Mouse (Mus musculus) CH12.LX (cell line): Measurements from ENCODE around the gene Shroom1. TPM values are rescaled to one million over a fixed set of nuclear protein-coding genes. Genes with fewer than 3 reads are reported as not detected.

Experiments
- DNase-seq: peaks from one replicate; pipeline ENCODE4 v3.0.0-alpha.2; 2013; ENCODE audit errors: extremely low read depth
- H3K27ac ChIP-seq: 2 replicates; pipeline ENCODE4 v1.5.1; 2012; ENCODE audit warnings: low read depth, mild to moderate bottlenecking, control low read depth, moderate library complexity; ENCODE audit not compliant: insufficient read depth
- H3K27me3 ChIP-seq: replicated peaks from 2 replicates; pipeline ENCODE3; 2012; ENCODE audit warnings: inconsistent platforms
- H3K36me3 ChIP-seq, 2 experiments: replicated peaks in 1 of 2; 2 replicates each; pipeline versions ENCODE3 to v1.6.1; 2012; ENCODE audit warnings: inconsistent platforms in 1 of 2, low read length in 1 of 2, mild to moderate bottlenecking in 1 of 2, mixed read lengths in 1 of 2, moderate library complexity in 1 of 2; ENCODE audit not compliant: control insufficient read depth in 1 of 2, insufficient read depth in 1 of 2
- H3K4me1 ChIP-seq, 2 experiments: 2 replicates each; pipeline ENCODE4 v1.6.1; 2012; ENCODE audit warnings: inconsistent platforms in 1 of 2, moderate library complexity in 1 of 2; ENCODE audit not compliant: insufficient read depth in 2 of 2, control insufficient read depth in 1 of 2
- H3K4me2 ChIP-seq: 2 replicates; pipeline ENCODE4 v1.6.1; 2012; ENCODE audit warnings: low read depth, mild to moderate bottlenecking, control low read depth; ENCODE audit not compliant: poor library complexity, insufficient read depth, severe bottlenecking
- H3K4me3 ChIP-seq, 3 experiments: fragments of 150-350 bp in 1 of 3; sonication (generic) in 1 of 3; replicated peaks in 1 of 3; 2 replicates each; pipeline versions ENCODE3 to v1.5.1; 2011 to 2012; ENCODE audit warnings: low read depth in 2 of 3, low read length in 2 of 3, mild to moderate bottlenecking in 2 of 3, moderate library complexity in 2 of 3, control low read depth in 1 of 3, improper control_type of control experiment in 1 of 3, inconsistent platforms in 1 of 3, mixed read lengths in 1 of 3; ENCODE audit not compliant: poor library complexity in 1 of 3
- H3K79me2 ChIP-seq: replicated peaks from 2 replicates; pipeline ENCODE4 v1.6.1; 2012; ENCODE audit warnings: mild to moderate bottlenecking, moderate library complexity; ENCODE audit not compliant: control insufficient read depth, poor library complexity, insufficient read depth, severe bottlenecking; ENCODE audit errors: extremely low read depth
- H3K9ac ChIP-seq: 2 replicates; pipeline ENCODE4 v1.6.1; 2012; ENCODE audit warnings: low read depth, mild to moderate bottlenecking, control low read depth, moderate library complexity; ENCODE audit not compliant: insufficient read depth
- H3K9me3 ChIP-seq: replicated peaks from 2 replicates; pipeline ENCODE3; 2012; ENCODE audit warnings: low read length, inconsistent platforms, mixed read lengths
- BHLHE40 ChIP-seq: IDR thresholded peaks from 2 replicates; pipeline ENCODE4 v1.6.1; 2011; ENCODE audit warnings: mild to moderate bottlenecking, low read depth, low read length, improper control_type of control experiment
- CHD1 ChIP-seq: IDR thresholded peaks from 2 replicates; pipeline ENCODE4 v1.6.1; 2012; ENCODE audit warnings: low read depth, low read length, improper control_type of control experiment, inconsistent platforms
- CHD2 ChIP-seq: IDR thresholded peaks from 2 replicates; pipeline ENCODE4 v1.6.1; 2011; ENCODE audit warnings: low read length, improper control_type of control experiment
- CTCF ChIP-seq, 2 experiments: IDR thresholded peaks in 1 of 2; conservative IDR thresholded peaks in 1 of 2; 2 replicates each; pipeline ENCODE4 v1.5.1; 2011 to 2012; ENCODE audit warnings: low read depth in 2 of 2, low read length in 2 of 2, improper control_type of control experiment in 1 of 2, inconsistent platforms in 1 of 2, mild to moderate bottlenecking in 1 of 2, moderate library complexity in 1 of 2
- E2F4 ChIP-seq: IDR thresholded peaks from 2 replicates; pipeline ENCODE4 v1.6.1; 2011; ENCODE audit warnings: low read depth, low read length, improper control_type of control experiment; ENCODE audit not compliant: insufficient replicate concordance
- ELF1 ChIP-seq: IDR thresholded peaks from 2 replicates; pipeline ENCODE4 v1.6.1; 2014; ENCODE audit warnings: low read depth, mild to moderate bottlenecking, inconsistent platforms, low read length, improper control_type of control experiment
- ETS1 ChIP-seq: conservative IDR thresholded peaks from 2 replicates; pipeline ENCODE4 v1.6.1; 2012; ENCODE audit warnings: low read depth, mild to moderate bottlenecking, inconsistent platforms, low read length, improper control_type of control experiment, moderate library complexity
- HCFC1 ChIP-seq: IDR thresholded peaks from 2 replicates; pipeline ENCODE4 v1.6.1; 2012; ENCODE audit warnings: low read depth, mild to moderate bottlenecking, inconsistent platforms, low read length, improper control_type of control experiment
- KAT2A ChIP-seq: IDR thresholded peaks from 2 replicates; pipeline ENCODE4 v1.6.1; 2012; ENCODE audit warnings: low read length, improper control_type of control experiment, inconsistent platforms; ENCODE audit not compliant: insufficient replicate concordance
- MAFK ChIP-seq: IDR thresholded peaks from 2 replicates; pipeline ENCODE4 v1.6.1; 2011; ENCODE audit warnings: low read length, improper control_type of control experiment; ENCODE audit not compliant: insufficient replicate concordance
- MAX ChIP-seq: IDR thresholded peaks from 2 replicates; pipeline ENCODE4 v1.6.1; 2011; ENCODE audit warnings: low read length, improper control_type of control experiment
- MXI1 ChIP-seq: IDR thresholded peaks from 2 replicates; pipeline ENCODE4 v1.6.1; 2011; ENCODE audit warnings: mild to moderate bottlenecking, low read depth, low read length, improper control_type of control experiment
- MYC ChIP-seq: IDR thresholded peaks from 2 replicates; pipeline ENCODE4 v1.6.1; 2011; ENCODE audit warnings: low read depth, mild to moderate bottlenecking, improper control_type of control experiment, low read length
- NRF1 ChIP-seq: IDR thresholded peaks from 2 replicates; pipeline ENCODE4 v1.6.1; 2014; ENCODE audit warnings: low read depth, mild to moderate bottlenecking, inconsistent platforms, low read length, improper control_type of control experiment, moderate library complexity
- PAX5 ChIP-seq: IDR thresholded peaks from 2 replicates; pipeline ENCODE4 v1.6.1; 2012; ENCODE audit warnings: low read length, inconsistent platforms, mixed read lengths
- POLR2A ChIP-seq: IDR thresholded peaks from 2 replicates; pipeline ENCODE4 v1.6.1; 2011; ENCODE audit warnings: low read depth, mild to moderate bottlenecking, improper control_type of control experiment, low read length
- POLR2AphosphoS2 ChIP-seq: IDR thresholded peaks from 2 replicates; pipeline ENCODE4 v1.6.1; 2011; ENCODE audit warnings: low read depth, low read length, improper control_type of control experiment
- SMC3 ChIP-seq: IDR thresholded peaks from 2 replicates; pipeline ENCODE4 v1.6.1; 2011; ENCODE audit warnings: low read depth, low read length, improper control_type of control experiment
- TBP ChIP-seq: conservative IDR thresholded peaks from 2 replicates; pipeline ENCODE4 v1.6.1; 2011; ENCODE audit warnings: low read depth, low read length, improper control_type of control experiment
- UBTF ChIP-seq: IDR thresholded peaks from 2 replicates; pipeline ENCODE4 v1.6.1; 2012; ENCODE audit warnings: low read depth, mild to moderate bottlenecking, inconsistent platforms, low read length, improper control_type of control experiment, moderate library complexity
- USF1 ChIP-seq: IDR thresholded peaks from 2 replicates; pipeline ENCODE4 v1.6.1; 2014; ENCODE audit warnings: low read depth, mild to moderate bottlenecking, inconsistent platforms, low read length, improper control_type of control experiment
- USF2 ChIP-seq: conservative IDR thresholded peaks from 2 replicates; pipeline ENCODE4 v1.6.1; 2011; ENCODE audit warnings: low read depth, low read length, improper control_type of control experiment
- ZMIZ1 ChIP-seq: IDR thresholded peaks from 2 replicates; pipeline ENCODE4 v1.6.1; 2012; ENCODE audit warnings: low read depth, mild to moderate bottlenecking, inconsistent platforms, low read length, improper control_type of control experiment
- ZNF384 ChIP-seq: IDR thresholded peaks from 2 replicates; pipeline ENCODE4 v1.6.1; 2012; ENCODE audit warnings: low read depth, low read length, improper control_type of control experiment, inconsistent platforms
- dilution Hi-C: fragments of 300-500 bp; cut with MboI; formaldehyde crosslinking; loops from 2 replicates; pipeline ENCODE4 v1.14.3; 2020; ENCODE audit warnings: low sequenced_read_pairs; ENCODE audit not compliant: extremely low pct_unique_long_range_greater_than_20kb, extremely low pct_ligation_motif_present
- in situ Hi-C: fragments of 300-500 bp; cut with MboI; formaldehyde crosslinking; loops from 3 replicates; pipeline ENCODE4 v1.14.3; 2019; ENCODE audit warnings: low sequenced_read_pairs, low pct_ligation_motif_present, low pct_unique_long_range_greater_than_20kb, mixed read lengths
- polyA plus RNA-seq: library from polyadenylated mRNA; unstranded; fragments of >175 nt; gene quantifications from 2 replicates; pipeline ENCODE4 v1.2.1, GENCODE M21; 2012; ENCODE audit warnings: low read depth; ENCODE audit not compliant: insufficient read length
- total RNA-seq, 2 experiments: library from RNA; depleted of rRNA; stranded (reverse); fragments of 300-350 nt in 1 of 2; fragments of >200 nt in 1 of 2; gene quantifications; 2 replicates each; pipeline ENCODE4 v1.2.3; 2012 to 2014

The Shroom1 gene
- total and polyA plus RNA-seq, 3 experiments: not detected

GRCm38 (mm10) chr11:53447996-53448395, 9.0 kb upstream of the Shroom1 start:
- no peak overlapping the region for H3K4me3 ChIP-seq
- no peak overlapping the region for H3K27ac ChIP-seq
- H3K4me2 ChIP-seq: no peak overlapping the region
- H3K4me1 ChIP-seq: 0 out of 4 replicates have a peak, but pooled peaks cover 0 to 2% of the 10 kb centered on the region in 2 experiments
- peaks cover 1% of the 10 kb centered on the region for H3K27me3 ChIP-seq
- H3K9me3 ChIP-seq: no peaks in the 10 kb centered on the region
- H3K36me3 ChIP-seq: no peaks in the 10 kb centered on the region
- no peaks in the 10 kb centered on the region for H3K79me2 ChIP-seq
- no peak for DNase-seq
- in situ Hi-C loops: no loop called here
- dilution Hi-C loops: no loop called here
- H3K9ac ChIP-seq: no peak overlapping the region
- TF ChIP-seq USF2 (no peak), KAT2A (no peak), CHD2 (no peak), PAX5 (no peak), CTCF (conservative IDR thresholded peaks at IDR 0.05 in 1 of 2, IDR thresholded peaks at IDR 0.05 in 1 of 2; ENCODE audit: low read depth in 2 of 2, low read length in 2 of 2) (no peak), BHLHE40 (no peak), NRF1 (no peak), MYC (no peak), ELF1 (no peak), MXI1 (no peak), UBTF (no peak), USF1 (no peak), ZNF384 (no peak), TBP (no peak), POLR2A (no peak), SMC3 (no peak), ZMIZ1 (no peak)

DNA sequence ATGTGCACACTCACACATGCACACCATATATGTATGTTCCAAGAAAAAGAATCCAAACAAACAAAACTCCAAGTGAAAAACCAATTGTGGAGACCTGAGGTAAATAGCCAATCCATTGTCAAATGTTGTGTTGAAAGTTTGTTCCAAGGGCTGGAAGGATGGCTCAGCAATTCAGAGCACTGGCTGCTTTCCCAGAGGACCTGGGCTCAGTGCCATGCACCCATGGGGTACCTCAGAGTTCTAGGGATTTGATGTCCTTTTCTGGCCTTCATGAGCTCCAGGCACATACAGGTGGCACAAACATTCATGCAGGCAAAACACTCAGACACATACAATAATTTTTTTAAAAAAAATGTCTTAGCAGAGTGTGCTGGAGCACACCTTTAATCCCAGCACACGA, 8.5 kb upstream of the Shroom1 start:
- TF ChIP-seq ELF1 (no peak), MAX (no peak), E2F4 (no peak), POLR2AphosphoS2 (no peak), MAFK (no peak), ZNF384 (no peak), CTCF (conservative IDR thresholded peaks at IDR 0.05 in 1 of 2, IDR thresholded peaks at IDR 0.05 in 1 of 2; ENCODE audit: low read depth in 2 of 2, low read length in 2 of 2) (no peak), HCFC1 (no peak), CHD1 (no peak), ETS1 (no peak)
- Histone ChIP-seq H3K4me1 (0 out of 4 replicates have a peak, but pooled peaks cover 0 to 2% of the 10 kb centered on the region in 2 experiments), H3K4me2 (no peak overlapping the region), H3K27ac (no peak overlapping the region), H3K27me3 (peaks cover 1% of the 10 kb centered on the region), H3K9me3 (no peaks in the 10 kb centered on the region), H3K36me3 (no peaks in the 10 kb centered on the region), H3K4me3 (no peak overlapping the region), H3K79me2 (no peaks in the 10 kb centered on the region), H3K9ac (no peak overlapping the region)
- in situ Hi-C loops (no loop called here), dilution Hi-C loops (no loop called here)
- no peak for DNase-seq
